Mouse (Mus musculus) left cerebral cortex, postnatal 14 days (tissue): ENCODE results near the gene Kcna1. TPM values are rescaled to one million over a fixed set of nuclear protein-coding genes. Genes with fewer than 3 reads are reported as not detected.

Source experiments
- DNase-seq, 2 experiments: peaks; one replicate each; pipeline ENCODE4 v3.0.0; 2021 to 2022; ENCODE audit warnings: low spot score in 2 of 2, mixed read lengths in 1 of 2
- intact Hi-C: fragments of 180-260 bp; cut with DNase I; formaldehyde crosslinking; loops from one replicate; pipeline ENCODE4 v1.15.1; 2025
- long read RNA-seq, 2 experiments: library from polyadenylated mRNA; stranded (forward); transcript quantifications; one replicate each; pipeline ENCODE4 v2.0.0; 2021
- total RNA-seq, 2 experiments: library from RNA; stranded (reverse); gene quantifications; 2 replicates each; pipeline ENCODE4 v1.2.3; 2021

Gene Kcna1
- total RNA-seq = 10 to 100 TPM; 66.9 to 73.4 TPM
- long read RNA-seq, experiment 1, full-length matches to known transcripts = 33 of 43 reads
- long read RNA-seq, experiment 1, partial matches to known transcripts = 0 of 43 reads
- long read RNA-seq, experiment 1, other reads (novel, unspliced or antisense) = 10 of 43 reads
- long read RNA-seq, experiment 2, full-length matches to known transcripts = 12 of 12 reads
- long read RNA-seq, experiment 2, partial matches to known transcripts = 0 of 12 reads
- long read RNA-seq, experiment 2, other reads (novel, unspliced or antisense) = 0 of 12 reads

- DNase-seq = no peak
- intact Hi-C loops = no loop called here
Observed at GRCm38 (mm10) chr6:126646381-126646780, at the start of gene Kcna1. Gene Kcna1 (minus strand): TSS chr6:126646384.

- intact Hi-C loops = no loop called here
- DNase-seq = no peak
Observed at GRCm38 (mm10) chr6:126687120-126687519, 40.9 kb upstream of the Kcna1 start.

- intact Hi-C loops = no loop called here
Observed at GRCm38 (mm10) chr6:126685135-126685534, 39.0 kb upstream of the Kcna1 start.

GRCm38 (mm10) chr6:126678961-126679360 is 32.8 kb upstream of the Kcna1 start:
- DNase-seq = peak in 1 of 2 experiments; percentile 57

More at GRCm38 (mm10) chr6:126685135-126685534, 39.0 kb upstream of the Kcna1 start:
- DNase-seq = no peak

GRCm38 (mm10) chr6:126667001-126667400 is 20.8 kb upstream of the Kcna1 start:
- intact Hi-C loops = no loop called here
- DNase-seq = no peak

More at GRCm38 (mm10) chr6:126678961-126679360, 32.8 kb upstream of the Kcna1 start:
- intact Hi-C loops = no loop called here

- peak in 1 of 2 experiments; percentile 58 for DNase-seq
- intact Hi-C loops = no loop called here
Observed at GRCm38 (mm10) chr6:126666091-126666490, 19.9 kb upstream of the Kcna1 start.

- no peak for DNase-seq
- intact Hi-C loops = no loop called here
Observed at GRCm38 (mm10) chr6:126664569-126664968, 18.4 kb upstream of the Kcna1 start.

GRCm38 (mm10) chr6:126657646-126658394 is 11.6 kb upstream of the Kcna1 start:
- intact Hi-C loops = no loop called here
- no peak for DNase-seq

GRCm38 (mm10) chr6:126653561-126653960 is 7.4 kb upstream of the Kcna1 start:
- intact Hi-C loops = no loop called here
- no peak for DNase-seq

GRCm38 (mm10) chr6:126645644-126646358 is 383 bp downstream of the Kcna1 start:
- peak; percentile 82 to 83 for DNase-seq
- intact Hi-C loops = loop anchor here (2.0 kb wide), 2 partner anchors 55 to 81 kb away; no protein-coding TSS in a partner anchor

GRCm38 (mm10) chr6:126645044-126645541 is 1.1 kb downstream of the Kcna1 start:
- DNase-seq = peak; percentile 57 to 80
- intact Hi-C loops = loop anchor here (2.0 kb wide), 2 partner anchors 56 to 80 kb away; no protein-coding TSS in a partner anchor

- DNase-seq = peak; percentile 66
- intact Hi-C loops = loop anchor here (2.0 to 5.0 kb wide), 3 partner anchors 47 to 80 kb away; no protein-coding TSS in a partner anchor
Observed at GRCm38 (mm10) chr6:126644181-126645043, 1.8 kb downstream of the Kcna1 start.

- no peak for DNase-seq
- intact Hi-C loops = loop anchor here (2.0 to 5.0 kb wide), 3 partner anchors 46 to 79 kb away; no protein-coding TSS in a partner anchor
Observed at GRCm38 (mm10) chr6:126643341-126644055, 2.7 kb downstream of the Kcna1 start.

- intact Hi-C loops = loop anchor here (5.0 kb wide), 1 partner anchor 46 kb away; no protein-coding TSS in a partner anchor
- peak; percentile 50 to 53 for DNase-seq
Observed at GRCm38 (mm10) chr6:126642856-126643321, 3.3 kb downstream of the Kcna1 start.

GRCm38 (mm10) chr6:126628451-126628850 is 17.7 kb downstream of the Kcna1 start:
- DNase-seq = no peak
- intact Hi-C loops = no loop called here

- intact Hi-C loops = no loop called here
- DNase-seq = no peak
Observed at GRCm38 (mm10) chr6:126618455-126618854, 27.7 kb downstream of the Kcna1 start.

GRCm38 (mm10) chr6:126610746-126611145 is 35.4 kb downstream of the Kcna1 start:
- no peak for DNase-seq
- intact Hi-C loops = no loop called here
